Mouse (Mus musculus): Measurements from ENCODE around the gene Nfyb. TPM values are rescaled to one million over a fixed set of nuclear protein-coding genes. Genes with fewer than 3 reads are reported as not detected.

Gene Nfyb
- polyA plus RNA-seq, 1 experiment from 2014 or later, result 29.4 TPM

DNA sequence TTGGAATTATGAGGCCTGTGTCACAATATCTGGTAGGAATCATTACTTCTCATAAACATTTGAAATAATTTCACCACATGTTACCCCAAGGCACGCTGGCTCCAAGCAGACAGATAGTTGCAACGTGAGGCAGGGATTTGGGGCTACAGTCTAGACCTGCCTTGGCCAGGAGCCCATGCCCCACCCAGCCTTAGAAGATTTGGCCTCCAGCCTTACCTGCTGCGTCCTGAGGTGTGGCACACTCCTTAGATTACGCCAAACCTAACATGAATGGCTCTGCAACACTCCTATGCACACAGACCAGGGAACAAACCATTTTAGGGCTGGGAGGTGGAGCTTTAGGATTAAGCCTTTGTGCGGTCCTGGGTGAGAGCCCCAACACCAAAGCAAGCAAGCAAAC is 36.1 kb upstream of the Nfyb start:
- Histone ChIP-seq H3K4me3 (ENCODE audit: low read depth, low read length) (no peak overlapping the region), H3K36me3 (ENCODE audit: control insufficient read depth, insufficient read depth) (no peaks in the 10 kb centered on the region), H3K9me3 (replicated peaks; ENCODE audit: control insufficient read depth, low read length) (no peaks in the 10 kb centered on the region), H3K4me1 (ENCODE audit: control insufficient read depth, low read depth, low read length) (peaks cover 16% of the 10 kb centered on the region), H3K9ac (ENCODE audit: low read depth, low read length) (no peak overlapping the region), H3K27ac (ENCODE audit: low read length) (no peak overlapping the region), H3K4me2 (ENCODE audit: low read depth, low read length) (no peak overlapping the region), H3K27me3 (ENCODE audit: control insufficient read depth, insufficient read depth, low read depth, low read length) (0 out of 2 replicates have a peak, but pooled peaks cover 2% of the 10 kb centered on the region)
- no peak for ATAC-seq (ENCODE audit: low read depth)
- 58% methylated on average over 5 of the region's 5 CpGs for WGBS (ENCODE audit: insufficient replicate concordance)

DNA sequence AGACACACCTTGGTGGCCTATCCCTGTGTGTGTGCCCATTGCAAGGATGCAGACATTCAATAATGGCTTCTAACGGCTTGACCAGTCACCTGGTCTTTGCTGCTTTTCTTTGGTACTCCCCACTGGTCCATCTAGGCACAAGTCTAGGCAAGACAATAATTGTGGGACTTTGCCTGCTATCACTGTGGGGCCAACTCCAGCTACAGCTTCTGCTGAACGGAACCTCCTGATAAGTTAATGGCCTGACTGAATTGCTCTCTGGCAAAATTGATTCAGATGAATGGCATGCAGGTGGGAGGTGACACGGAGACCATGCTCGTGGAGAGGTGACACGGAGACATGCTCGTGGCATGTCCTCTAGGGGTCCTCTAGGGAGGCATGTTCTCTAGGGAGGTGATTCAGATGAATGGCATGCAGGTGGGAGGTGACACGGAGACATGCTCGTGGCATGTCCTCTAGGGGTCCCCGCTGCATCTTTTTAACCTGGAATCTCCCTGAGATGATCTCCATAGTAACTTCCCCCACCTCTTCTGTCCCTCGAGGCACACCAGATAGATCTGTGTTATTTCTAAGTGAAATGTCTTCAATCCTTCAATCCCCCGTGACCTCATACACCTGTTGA is 34.5 kb upstream of the Nfyb start:
- Histone ChIP-seq H3K4me2 (ENCODE audit: low read depth, low read length) (no peak overlapping the region), H3K36me3 (ENCODE audit: control insufficient read depth, insufficient read depth) (no peaks in the 10 kb centered on the region), H3K27me3 (ENCODE audit: control insufficient read depth, insufficient read depth, low read depth, low read length) (0 out of 2 replicates have a peak, but pooled peaks cover 2% of the 10 kb centered on the region), H3K4me1 (ENCODE audit: control insufficient read depth, low read depth, low read length) (peaks cover 14% of the 10 kb centered on the region), H3K9me3 (replicated peaks; ENCODE audit: control insufficient read depth, low read length) (no peaks in the 10 kb centered on the region), H3K27ac (ENCODE audit: low read length) (no peak overlapping the region), H3K9ac (ENCODE audit: low read depth, low read length) (no peak overlapping the region), H3K4me3 (ENCODE audit: low read depth, low read length) (no peak overlapping the region)
- 41% methylated on average over 11 of the region's 11 CpGs for WGBS (ENCODE audit: insufficient replicate concordance)
- no peak for ATAC-seq (ENCODE audit: low read depth)

DNA sequence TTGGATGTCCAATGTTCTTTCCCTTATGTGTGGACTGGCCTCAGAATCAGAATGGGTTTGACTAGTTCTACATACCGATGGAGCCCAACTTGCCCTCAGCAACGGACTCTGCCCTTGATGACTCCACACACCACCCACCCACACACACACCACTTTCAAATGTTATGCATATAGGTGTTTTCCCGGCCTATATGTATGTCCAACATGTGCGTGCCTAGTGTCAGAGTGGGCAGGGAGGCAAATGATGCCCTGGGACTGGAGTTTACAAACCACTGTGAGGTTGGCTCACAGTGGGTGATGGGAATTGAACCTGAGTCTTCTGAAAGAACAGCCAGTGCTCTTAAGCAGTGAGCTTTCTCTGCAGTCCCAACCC is 33.2 kb upstream of the Nfyb start:
- H3K4me3 ChIP-seq (ENCODE audit: low read depth, low read length), result no peak overlapping the region
- 0 out of 2 replicates have a peak, but pooled peaks cover 2% of the 10 kb centered on the region for H3K27me3 ChIP-seq (ENCODE audit: control insufficient read depth, insufficient read depth, low read depth, low read length)
- H3K27ac ChIP-seq (ENCODE audit: low read length), result no peak overlapping the region
- peak; percentile 43 for ATAC-seq (ENCODE audit: low read depth)
- peaks cover 14% of the 10 kb centered on the region for H3K4me1 ChIP-seq (ENCODE audit: control insufficient read depth, low read depth, low read length)
- 38% methylated on average over 4 of the region's 4 CpGs for WGBS (ENCODE audit: insufficient replicate concordance)
- H3K9ac ChIP-seq (ENCODE audit: low read depth, low read length), result no peak overlapping the region
- no peak overlapping the region for H3K4me2 ChIP-seq (ENCODE audit: low read depth, low read length)
- H3K36me3 ChIP-seq (ENCODE audit: control insufficient read depth, insufficient read depth), result no peaks in the 10 kb centered on the region
- no peaks in the 10 kb centered on the region for H3K9me3 ChIP-seq (replicated peaks; ENCODE audit: control insufficient read depth, low read length)

DNA sequence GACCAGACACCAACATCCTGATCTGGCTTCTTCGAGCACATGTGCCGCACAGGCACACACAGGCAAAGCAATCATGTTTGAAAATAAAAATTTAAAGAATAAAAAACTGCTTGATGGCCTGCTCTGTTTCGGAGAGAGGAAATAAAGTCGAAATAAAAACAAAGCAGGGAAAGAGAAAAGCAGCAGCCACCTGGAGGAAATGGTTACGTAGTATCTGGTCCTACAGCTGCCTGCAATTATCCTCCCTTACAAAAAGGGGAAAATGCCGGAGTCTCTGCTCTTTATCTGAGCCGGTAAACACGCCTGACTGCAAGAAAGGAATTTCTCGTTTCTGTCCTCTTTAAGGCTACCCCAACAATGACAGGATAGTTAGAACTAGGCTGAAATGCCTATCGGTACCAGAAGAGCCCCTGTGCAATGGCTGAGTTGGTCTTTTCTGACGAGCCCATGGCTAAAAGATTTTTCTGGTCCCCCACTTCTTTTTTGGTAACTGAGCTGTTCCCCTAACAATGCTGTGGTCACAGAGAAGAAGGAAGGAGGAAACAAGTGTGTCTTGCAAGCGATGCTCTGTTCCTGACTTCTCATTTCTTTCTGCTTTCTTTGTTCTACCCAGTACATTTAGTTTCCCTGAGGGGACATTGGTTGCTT is 32.7 kb upstream of the Nfyb start:
- 20% methylated on average over 12 of the region's 12 CpGs for WGBS (ENCODE audit: insufficient replicate concordance)
- H3K36me3 ChIP-seq (ENCODE audit: control insufficient read depth, insufficient read depth), result no peaks in the 10 kb centered on the region
- no peak overlapping the region for H3K4me3 ChIP-seq (ENCODE audit: low read depth, low read length)
- H3K9ac ChIP-seq (ENCODE audit: low read depth, low read length), result no peak overlapping the region; the same call in 1 of the 2 replicates
- no peak overlapping the region for H3K27ac ChIP-seq (ENCODE audit: low read length)
- peaks cover 14% of the 10 kb centered on the region for H3K4me1 ChIP-seq (ENCODE audit: control insufficient read depth, low read depth, low read length)
- 0 out of 2 replicates have a peak, but pooled peaks cover 2% of the 10 kb centered on the region for H3K27me3 ChIP-seq (ENCODE audit: control insufficient read depth, insufficient read depth, low read depth, low read length)
- no peak for ATAC-seq (ENCODE audit: low read depth)
- H3K9me3 ChIP-seq (replicated peaks; ENCODE audit: control insufficient read depth, low read length), result no peaks in the 10 kb centered on the region
- H3K4me2 ChIP-seq (ENCODE audit: low read depth, low read length), result peak overlapping the region; percentile 32; the same call in 1 of the 2 replicates

DNA sequence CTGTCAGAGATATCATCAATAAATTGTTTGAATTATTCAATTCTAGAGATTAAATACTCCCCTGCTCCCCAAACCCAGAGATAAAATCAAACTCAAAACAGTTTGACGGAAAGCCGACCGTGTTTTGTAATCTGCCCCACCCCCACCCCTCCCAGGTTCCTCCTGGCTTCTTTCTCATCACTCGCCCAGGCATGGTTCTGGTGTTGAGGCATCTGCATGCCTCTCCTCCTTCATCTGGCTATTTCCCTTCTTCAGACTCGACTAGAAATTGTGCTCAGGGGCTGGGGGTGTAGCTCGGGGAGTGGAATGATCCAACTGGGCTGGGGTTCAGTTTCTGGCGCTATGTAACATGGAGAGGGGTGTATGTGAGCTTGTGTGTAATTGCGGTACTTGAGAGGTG is 31.8 kb upstream of the Nfyb start:
- Histone ChIP-seq H3K36me3 (ENCODE audit: control insufficient read depth, insufficient read depth) (no peaks in the 10 kb centered on the region), H3K27ac (ENCODE audit: low read length) (no peak overlapping the region), H3K9me3 (replicated peaks; ENCODE audit: control insufficient read depth, low read length) (no peaks in the 10 kb centered on the region), H3K4me1 (ENCODE audit: control insufficient read depth, low read depth, low read length) (peaks cover 14% of the 10 kb centered on the region), H3K27me3 (ENCODE audit: control insufficient read depth, insufficient read depth, low read depth, low read length) (0 out of 2 replicates have a peak, but pooled peaks cover 2% of the 10 kb centered on the region), H3K4me2 (ENCODE audit: low read depth, low read length) (peak overlapping the region; percentile 51), H3K9ac (ENCODE audit: low read depth, low read length) (no peak overlapping the region), H3K4me3 (ENCODE audit: low read depth, low read length) (no peak overlapping the region)
- no peak for ATAC-seq (ENCODE audit: low read depth)
- 25% methylated on average over 8 of the region's 8 CpGs for WGBS (ENCODE audit: insufficient replicate concordance)

DNA sequence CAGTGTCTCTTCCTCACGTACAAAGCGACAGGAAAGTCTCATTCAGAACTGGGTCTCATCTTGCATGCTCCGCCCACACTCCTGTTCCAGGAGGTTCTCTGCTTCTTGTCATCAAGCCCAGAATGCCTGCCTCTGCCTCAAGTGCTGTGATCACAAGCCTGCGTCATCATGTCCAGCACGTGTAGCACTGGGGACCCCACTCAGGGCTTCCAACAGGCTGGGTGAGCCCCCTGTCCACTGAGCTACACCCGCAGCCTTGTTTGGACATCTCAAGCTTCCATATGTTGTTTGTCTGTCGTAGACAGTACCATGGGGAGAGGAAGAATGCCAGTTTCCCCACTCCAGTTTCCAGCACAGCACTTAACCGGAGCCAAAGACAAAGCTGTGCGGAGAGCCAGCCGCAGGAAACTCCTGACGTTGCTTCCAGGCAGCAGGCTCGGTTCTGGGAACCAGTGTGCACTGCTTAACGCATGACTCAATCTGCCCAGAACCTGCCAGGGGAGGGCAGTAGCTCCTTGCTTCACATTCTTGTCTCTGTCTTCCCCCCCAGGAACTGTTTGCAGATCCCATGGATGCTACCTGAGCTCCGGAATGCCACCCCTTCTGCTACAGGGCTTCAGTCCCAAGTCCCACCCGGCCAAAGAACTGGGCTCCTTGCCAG is 31.3 kb upstream of the Nfyb start:
- ATAC-seq (ENCODE audit: low read depth), result peak; percentile 40; the same call in 1 of the 2 replicates
- Histone ChIP-seq H3K4me2 (ENCODE audit: low read depth, low read length) (peak overlapping the region; percentile 51), H3K27me3 (ENCODE audit: control insufficient read depth, insufficient read depth, low read depth, low read length) (0 out of 2 replicates have a peak, but pooled peaks cover 2% of the 10 kb centered on the region), H3K36me3 (ENCODE audit: control insufficient read depth, insufficient read depth) (no peaks in the 10 kb centered on the region), H3K4me3 (ENCODE audit: low read depth, low read length) (peak overlapping the region; percentile 3; the same call in 1 of the 2 replicates), H3K9ac (ENCODE audit: low read depth, low read length) (no peak overlapping the region), H3K9me3 (replicated peaks; ENCODE audit: control insufficient read depth, low read length) (no peaks in the 10 kb centered on the region), H3K27ac (ENCODE audit: low read length) (no peak overlapping the region), H3K4me1 (ENCODE audit: control insufficient read depth, low read depth, low read length) (peaks cover 14% of the 10 kb centered on the region)
- 18% methylated on average over 15 of the region's 15 CpGs for WGBS (ENCODE audit: insufficient replicate concordance)

DNA sequence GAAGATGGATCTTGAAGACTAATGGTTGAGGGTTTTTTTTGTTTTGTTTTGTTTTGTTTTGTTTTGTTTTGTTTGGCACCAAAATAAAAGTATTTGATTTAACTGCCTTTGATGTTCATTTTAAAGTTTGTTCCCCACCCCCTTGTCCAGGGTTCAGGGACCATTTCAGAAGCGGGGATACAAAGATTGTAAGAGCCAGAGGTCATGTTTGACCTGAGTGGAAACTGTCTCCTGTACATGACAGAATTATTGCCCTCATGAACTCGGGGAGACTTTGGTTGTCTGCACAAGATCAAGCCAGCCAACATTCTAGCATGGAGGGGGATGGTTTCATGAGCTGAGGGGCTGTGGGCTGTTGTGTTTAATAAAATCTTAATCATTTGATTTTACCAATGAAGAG is 28.4 kb upstream of the Nfyb start:
- Histone ChIP-seq H3K4me2 (ENCODE audit: low read depth, low read length) (no peak overlapping the region), H3K4me1 (ENCODE audit: control insufficient read depth, low read depth, low read length) (peaks cover 14% of the 10 kb centered on the region), H3K27ac (ENCODE audit: low read length) (peak overlapping the region; percentile 3; the same call in 1 of the 2 replicates), H3K27me3 (ENCODE audit: control insufficient read depth, insufficient read depth, low read depth, low read length) (0 out of 2 replicates have a peak, but pooled peaks cover 2% of the 10 kb centered on the region), H3K9me3 (replicated peaks; ENCODE audit: control insufficient read depth, low read length) (no peaks in the 10 kb centered on the region), H3K9ac (ENCODE audit: low read depth, low read length) (no peak overlapping the region), H3K36me3 (ENCODE audit: control insufficient read depth, insufficient read depth) (no peaks in the 10 kb centered on the region), H3K4me3 (ENCODE audit: low read depth, low read length) (no peak overlapping the region)
- ATAC-seq (ENCODE audit: low read depth), result peak; percentile 44; the same call in 1 of the 2 replicates
- 41% methylated on average over 2 of the region's 2 CpGs for WGBS (ENCODE audit: insufficient replicate concordance)

DNA sequence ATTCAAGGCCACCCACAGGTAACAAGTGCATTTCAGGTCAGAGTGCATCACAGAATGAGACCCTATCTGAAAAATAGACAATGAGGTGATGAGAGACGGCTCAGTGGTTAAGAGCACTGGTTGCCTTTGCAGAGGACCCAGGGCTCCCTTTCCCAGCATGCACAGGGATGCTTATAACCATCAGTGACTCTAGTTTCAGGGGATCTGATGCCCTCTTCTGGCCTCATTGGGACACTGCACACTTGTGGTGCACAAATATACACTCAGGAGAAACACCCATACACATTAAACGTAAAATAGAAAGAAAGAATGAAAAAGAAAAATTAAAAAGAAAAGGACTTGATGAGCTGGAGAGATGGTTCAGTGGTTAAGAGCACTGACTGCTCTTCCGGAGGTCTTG is 27.8 kb upstream of the Nfyb start:
- H3K4me2 ChIP-seq (ENCODE audit: low read depth, low read length), result no peak overlapping the region
- H3K4me3 ChIP-seq (ENCODE audit: low read depth, low read length), result no peak overlapping the region
- H3K27ac ChIP-seq (ENCODE audit: low read length), result no peak overlapping the region
- no peaks in the 10 kb centered on the region for H3K9me3 ChIP-seq (replicated peaks; ENCODE audit: control insufficient read depth, low read length)
- H3K4me1 ChIP-seq (ENCODE audit: control insufficient read depth, low read depth, low read length), result peaks cover 10% of the 10 kb centered on the region
- H3K36me3 ChIP-seq (ENCODE audit: control insufficient read depth, insufficient read depth), result no peaks in the 10 kb centered on the region
- 75% methylated on average over 3 of the region's 3 CpGs for WGBS (ENCODE audit: insufficient replicate concordance)
- 0 out of 2 replicates have a peak, but pooled peaks cover 2% of the 10 kb centered on the region for H3K27me3 ChIP-seq (ENCODE audit: control insufficient read depth, insufficient read depth, low read depth, low read length)
- no peak for ATAC-seq (ENCODE audit: low read depth)
- no peak overlapping the region for H3K9ac ChIP-seq (ENCODE audit: low read depth, low read length)

DNA sequence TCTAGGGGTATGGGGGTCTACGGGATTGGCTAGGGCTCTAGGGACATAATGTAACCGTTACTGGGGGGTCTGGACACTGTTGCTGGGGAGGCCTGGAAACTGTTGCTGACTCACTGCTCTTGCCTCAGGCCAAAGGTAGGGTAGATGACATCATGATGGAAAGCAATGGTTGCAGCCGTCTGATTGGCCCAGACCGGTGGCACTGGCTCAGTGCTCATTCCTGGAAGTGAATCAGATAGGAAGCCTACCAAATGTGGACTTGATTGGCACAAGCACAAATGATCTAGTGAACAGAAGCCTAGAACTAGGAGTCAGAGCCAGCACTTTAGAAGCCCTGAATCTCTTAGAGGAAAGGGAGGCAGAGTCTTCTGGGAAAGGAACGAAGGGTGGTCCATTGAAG is 26.6 kb upstream of the Nfyb start:
- H3K36me3 ChIP-seq (ENCODE audit: control insufficient read depth, insufficient read depth), result no peaks in the 10 kb centered on the region
- no peak for ATAC-seq (ENCODE audit: low read depth)
- H3K27me3 ChIP-seq (ENCODE audit: control insufficient read depth, insufficient read depth, low read depth, low read length), result no peaks in the 10 kb centered on the region
- H3K4me1 ChIP-seq (ENCODE audit: control insufficient read depth, low read depth, low read length), result peaks cover 5% of the 10 kb centered on the region
- no peak overlapping the region for H3K4me3 ChIP-seq (ENCODE audit: low read depth, low read length)
- H3K4me2 ChIP-seq (ENCODE audit: low read depth, low read length), result no peak overlapping the region
- H3K9ac ChIP-seq (ENCODE audit: low read depth, low read length), result no peak overlapping the region
- no peaks in the 10 kb centered on the region for H3K9me3 ChIP-seq (replicated peaks; ENCODE audit: control insufficient read depth, low read length)
- 69% methylated on average over 5 of the region's 5 CpGs for whole genome bisulfite sequencing (ENCODE audit: insufficient replicate concordance)
- no peak overlapping the region for H3K27ac ChIP-seq (ENCODE audit: low read length)

Measured in liver, embryonic 16.5 days (tissue).